Mouse (Mus musculus) frontal cortex, postnatal 25 days (tissue): ENCODE data around the gene Asb11.

ENCODE experiments used
- DNase-seq, 2 experiments: peaks; one replicate each; pipeline ENCODE4 v3.0.0; 2022; ENCODE audit warnings: low spot score in 2 of 2

Asb11 gene

DNA sequence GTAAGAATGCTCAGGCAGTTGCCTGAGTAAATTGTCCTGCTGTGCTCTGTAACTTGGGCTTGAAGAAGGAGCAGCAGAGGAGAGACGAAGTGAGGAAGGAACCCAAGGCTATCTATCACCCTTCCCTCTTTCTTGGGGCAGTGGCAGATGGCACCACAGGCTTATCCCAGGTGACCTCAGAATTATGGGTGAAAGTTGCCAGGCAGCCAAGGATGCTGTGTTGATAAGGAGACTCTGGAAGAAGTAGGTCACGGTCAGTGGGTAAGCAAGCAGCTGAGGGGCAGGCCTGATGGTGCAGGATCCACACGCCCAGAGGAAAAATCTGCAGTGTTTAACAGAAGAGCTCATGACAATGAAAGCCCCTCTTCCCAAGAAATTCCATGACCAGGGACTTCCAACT is 4.5 kb downstream of the Asb11 start:
- DNase-seq, result no peak

- no peak for DNase-seq
Measured at GRCm38 (mm10) chrX:164445601-164446000, 8.8 kb downstream of the Asb11 start.

DNA sequence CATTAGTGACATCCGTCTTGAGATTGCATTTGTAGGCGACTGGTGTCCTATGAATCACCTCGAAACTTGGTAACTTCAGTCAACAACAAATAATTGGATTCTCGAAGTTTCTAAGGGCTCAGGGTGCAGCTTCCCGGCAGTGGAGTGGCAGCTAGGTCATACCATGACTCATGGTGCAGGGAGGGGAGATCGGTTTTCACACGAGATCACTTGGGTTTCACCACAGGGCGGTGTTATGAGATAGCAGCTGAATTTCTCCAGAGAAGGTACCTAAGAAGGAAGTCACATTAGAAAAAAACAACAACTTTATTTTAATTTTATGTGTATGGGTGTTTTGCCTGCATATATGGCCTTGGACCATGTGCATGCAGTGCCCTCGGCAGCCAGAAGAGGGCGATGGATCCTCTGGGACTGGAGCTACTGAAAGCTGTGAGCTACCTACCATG is 9.3 kb downstream of the Asb11 start:
- DNase-seq, result no peak

DNA sequence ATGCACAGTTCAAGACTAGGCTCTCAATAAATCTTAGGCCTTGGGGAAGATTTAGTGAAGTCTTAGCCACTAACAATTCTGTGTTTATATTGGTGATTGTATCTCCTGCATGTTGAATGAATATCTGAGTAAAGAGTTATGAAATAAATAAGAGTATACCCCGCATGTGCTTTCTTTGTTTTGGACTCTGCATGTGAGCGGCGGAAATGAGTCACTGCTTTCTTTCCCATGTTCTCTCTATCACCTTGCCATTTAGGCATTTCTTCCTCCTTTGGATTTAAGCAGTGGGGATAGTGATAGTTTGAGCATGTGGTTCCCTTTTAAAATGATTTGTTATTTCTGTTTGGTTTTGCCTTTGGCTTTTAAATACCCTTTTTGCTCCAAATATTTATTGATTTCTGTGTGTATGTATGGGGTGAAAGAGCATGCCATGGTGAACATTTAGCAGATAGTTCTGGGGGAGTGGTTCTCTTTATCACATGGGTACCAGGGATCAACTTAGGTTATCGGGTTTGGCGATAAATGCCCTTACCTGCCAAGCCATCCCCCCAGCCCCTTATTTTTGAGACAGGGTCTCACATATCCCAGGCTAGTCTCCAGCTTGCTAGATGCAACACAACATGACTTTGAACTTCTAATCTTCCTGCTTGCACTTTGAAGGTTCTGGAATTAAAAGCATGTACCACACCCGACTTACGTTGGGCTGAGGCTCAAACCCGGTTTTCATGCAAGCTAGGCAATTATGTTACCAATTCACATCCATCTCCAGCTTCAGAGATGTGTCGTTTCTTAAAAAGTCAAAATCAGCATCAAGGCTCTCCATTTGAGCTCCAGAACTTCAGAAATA is 10.3 kb downstream of the Asb11 start:
- DNase-seq, result no peak

DNA sequence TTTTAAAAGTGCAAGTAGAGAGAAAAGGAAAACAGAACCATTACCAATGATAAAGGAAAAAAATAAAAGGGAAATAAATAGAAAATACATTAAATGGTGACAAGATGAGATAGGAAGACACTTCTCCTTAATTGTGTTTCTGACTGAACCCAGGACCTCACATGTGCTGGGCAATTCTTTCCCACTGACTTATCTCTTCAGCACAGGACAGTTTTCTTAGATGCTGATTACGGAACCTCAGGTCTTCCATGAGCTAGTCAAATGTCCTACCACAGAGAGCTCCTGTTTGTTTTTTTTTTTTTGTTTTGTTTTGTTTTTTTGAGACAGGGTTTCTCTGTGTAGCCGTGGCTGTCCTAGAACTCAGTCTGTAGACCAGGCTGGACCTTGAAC is 10.9 kb downstream of the Asb11 start:
- no peak for DNase-seq

DNA sequence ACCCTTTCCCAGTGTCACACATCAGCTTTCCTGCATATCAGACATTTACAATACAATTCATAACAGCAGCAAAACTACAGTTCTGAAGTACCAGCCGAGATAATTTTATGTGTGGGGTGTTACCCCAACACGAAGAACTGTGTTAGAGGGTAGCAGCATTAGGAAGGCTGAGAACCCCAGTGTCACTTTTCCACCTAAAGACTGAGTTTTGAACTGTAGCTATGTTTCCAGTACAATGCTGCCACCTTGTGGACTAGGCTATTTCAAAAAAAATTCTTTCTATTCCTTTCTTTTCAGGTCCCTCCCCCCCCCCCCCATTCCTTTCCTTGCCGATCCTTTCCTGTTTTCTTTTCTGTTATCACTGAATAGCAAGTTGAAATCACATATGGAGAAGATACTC is 12.4 kb downstream of the Asb11 start:
- peak in 1 of 2 experiments; percentile 9 for DNase-seq

DNA sequence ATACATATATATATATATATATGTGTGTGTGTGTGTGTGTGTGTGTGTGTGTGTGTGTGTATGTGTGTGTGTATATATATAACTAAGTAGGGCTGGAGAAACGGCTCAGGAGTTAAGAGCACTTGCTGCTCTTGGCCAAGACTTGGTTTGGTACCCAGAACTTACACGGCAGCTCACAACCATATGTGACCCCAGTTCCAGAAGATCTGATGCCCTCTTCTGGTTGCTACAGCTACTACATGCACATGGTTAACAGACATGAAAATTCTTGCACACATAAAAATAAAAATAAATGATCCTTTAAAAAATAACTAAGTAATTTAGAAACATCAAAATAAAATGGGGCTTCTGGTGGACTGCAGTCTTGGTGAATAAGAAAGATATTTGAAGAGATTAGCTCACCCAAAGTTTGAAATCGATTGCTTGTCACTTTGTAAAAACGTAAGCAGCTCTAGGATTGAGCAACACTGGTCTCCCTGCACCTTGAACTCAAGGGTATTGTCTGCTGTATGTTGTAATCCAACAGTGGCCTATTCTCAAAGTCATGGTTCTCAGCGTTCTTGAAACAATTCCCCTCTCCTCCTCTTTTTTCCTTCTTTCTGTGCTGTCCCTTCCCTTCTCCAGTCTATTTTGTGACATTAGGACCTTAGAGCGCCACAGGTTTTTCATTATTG is 22.5 kb downstream of the Asb11 start:
- DNase-seq, result no peak

GRCm38 (mm10) chrX:164502258-164502657 is 65.5 kb downstream of the Asb11 start:
- no peak for DNase-seq

DNA sequence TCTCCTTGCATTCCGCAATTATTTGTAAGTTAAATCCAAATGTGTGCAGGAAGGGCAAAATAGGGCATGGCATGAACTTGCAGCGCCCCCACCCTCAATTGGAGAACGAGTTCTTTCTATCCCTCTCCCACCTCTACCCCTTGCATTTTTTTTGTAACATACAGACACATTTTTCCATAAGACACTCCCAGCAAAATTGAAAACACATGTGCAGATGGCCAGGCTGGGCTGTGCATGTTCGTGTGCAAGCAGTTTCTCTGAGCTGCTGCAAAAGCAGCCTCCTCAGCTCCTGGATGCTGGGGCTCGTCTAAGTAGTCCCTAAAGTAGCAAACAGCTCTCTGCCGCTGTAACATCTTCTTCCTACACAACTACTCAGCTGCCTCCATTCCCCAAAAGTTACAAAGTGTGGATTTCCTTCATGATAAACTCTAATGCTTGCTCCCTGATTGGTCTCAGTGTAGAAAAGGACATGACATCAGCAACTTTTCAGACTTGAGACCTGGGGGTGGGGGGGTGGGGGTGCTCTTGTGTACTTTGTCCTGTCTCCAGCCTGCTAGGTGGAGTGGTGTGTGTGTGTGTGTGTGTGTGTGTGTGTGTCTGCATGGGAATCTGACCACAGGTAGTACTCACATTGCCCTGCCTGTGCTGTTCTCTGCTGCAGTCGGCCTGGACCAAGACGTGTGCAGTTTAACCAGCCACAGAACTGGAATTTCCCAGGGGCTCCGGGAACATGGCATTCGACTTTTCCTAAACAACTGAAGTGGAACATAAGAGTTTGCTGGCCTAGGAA is 69.1 kb downstream of the Asb11 start, which contains the start of gene Asb9:
Gene Asb9, plus strand, starts transcription at position 619 of the 790 bp plus-strand sequence.
- no peak for DNase-seq

DNA sequence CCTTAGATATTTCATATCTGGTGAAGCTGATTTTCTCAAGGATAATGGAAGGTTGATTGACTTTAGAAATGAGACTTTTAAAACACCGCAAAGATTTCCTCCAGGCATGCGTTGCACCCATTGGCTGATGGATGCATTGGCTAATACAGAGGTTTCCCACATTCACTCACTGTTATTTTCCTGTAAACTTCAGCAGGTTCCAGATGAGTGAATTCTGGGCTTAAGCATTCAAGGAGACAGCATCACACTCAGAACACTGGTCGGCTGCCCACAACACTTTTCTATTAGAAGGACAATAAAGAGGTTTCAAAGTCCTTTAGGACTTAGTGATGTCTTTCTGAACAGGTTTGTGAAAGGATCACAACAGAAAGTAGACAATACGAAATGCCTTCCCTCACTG is 70.3 kb downstream of the Asb11 start:
- DNase-seq, result no peak

DNA sequence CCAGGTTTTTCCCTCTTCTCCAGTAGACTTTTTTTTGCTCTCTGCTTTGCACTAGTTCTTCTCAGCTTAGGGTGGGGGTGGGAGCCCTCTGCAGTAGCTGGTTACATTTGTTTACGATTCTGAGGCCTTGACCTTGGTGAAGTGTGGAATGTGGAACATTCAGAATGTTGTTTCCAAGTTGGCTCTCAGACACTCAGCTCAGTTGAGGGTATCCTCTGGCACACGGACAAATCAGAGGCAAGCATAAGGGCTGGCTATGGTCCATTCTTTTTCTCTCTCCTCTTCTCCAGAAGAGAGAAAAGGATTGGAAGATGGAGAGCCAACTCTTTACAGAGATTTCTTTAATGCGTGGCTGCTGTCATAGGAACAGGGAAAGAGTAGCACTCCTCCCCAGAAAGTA is 71.9 kb downstream of the Asb11 start:
- no peak for DNase-seq
